Mouse (Mus musculus) olfactory bulb, adult 2 months (tissue): ENCODE data around the gene Hmgn3. TPM values are rescaled to one million over a fixed set of nuclear protein-coding genes. Genes with fewer than 3 reads are reported as not detected.

ENCODE experiments used
- H3K27ac ChIP-seq: fragments of 200-500 bp; 2 replicates; pipeline ENCODE4 v1.5.1; 2012; ENCODE audit warnings: low read depth, low read length; ENCODE audit not compliant: insufficient read depth
- H3K4me1 ChIP-seq: fragments of 200-500 bp; 2 replicates; pipeline ENCODE4 v1.6.1; 2012; ENCODE audit warnings: low read length; ENCODE audit not compliant: control insufficient read depth, insufficient read depth
- H3K4me3 ChIP-seq: fragments of 200-500 bp; 2 replicates; pipeline ENCODE4 v1.5.1; 2012; ENCODE audit warnings: mild to moderate bottlenecking, low read depth, low read length, moderate library complexity; ENCODE audit not compliant: insufficient read depth
- CTCF ChIP-seq: fragments of 200-500 bp; IDR thresholded peaks from 2 replicates; pipeline ENCODE4 v1.5.1; 2012; ENCODE audit warnings: low read depth, mild to moderate bottlenecking, low read length, moderate library complexity; ENCODE audit not compliant: insufficient read depth
- POLR2A ChIP-seq: fragments of 200-500 bp; IDR thresholded peaks from 2 replicates; pipeline ENCODE4 v1.6.1; 2012; ENCODE audit warnings: mild to moderate bottlenecking, low read depth, low read length, moderate library complexity; ENCODE audit not compliant: insufficient read depth
- WGBS: fragments of 180-500 bp; shearing (Covaris S2); methylation state at CpG from one replicate; pipeline ENCODE4 v1.1.7; 2018; 5-methylcytosine and 5-hydroxymethylcytosine counted together
- polyA plus RNA-seq: library from polyadenylated mRNA; stranded (reverse); fragments of >200 nt; gene quantifications from 2 replicates; pipeline ENCODE4 v1.2.4, GENCODE M21; 2012; ENCODE audit warnings: low replicate concordance; ENCODE audit not compliant: missing spikeins, insufficient read depth, insufficient read length

Gene Hmgn3
- polyA plus RNA-seq, 1 experiment: not detected

- peaks cover 2% of the 10 kb centered on the region; the same call in 1 of the 2 replicates for H3K4me1 ChIP-seq
- 22% methylated on average over 3 of the region's 3 CpGs for WGBS
Measured at GRCm38 (mm10) chr9:83103785-83104184, 42.7 kb downstream of the Hmgn3 start.

GRCm38 (mm10) chr9:83101691-83102090 is 44.8 kb downstream of the Hmgn3 start:
- H3K4me3 ChIP-seq: no peak overlapping the region
- no peak overlapping the region for H3K27ac ChIP-seq
- WGBS: 62% methylated on average over 3 of the region's 3 CpGs
- TF ChIP-seq CTCF (no peak), POLR2A (no peak)
- peaks cover 4% of the 10 kb centered on the region; the same call in 1 of the 2 replicates for H3K4me1 ChIP-seq

More at GRCm38 (mm10) chr9:83103785-83104184, 42.7 kb downstream of the Hmgn3 start:
- TF ChIP-seq CTCF (no peak), POLR2A (no peak)
- H3K4me3 ChIP-seq: no peak overlapping the region
- no peak overlapping the region for H3K27ac ChIP-seq

- Histone ChIP-seq H3K27ac (no peak overlapping the region), H3K4me3 (no peak overlapping the region), H3K4me1 (peaks cover 4% of the 10 kb centered on the region; the same call in 1 of the 2 replicates)
- 88% methylated on average over 3 of the region's 3 CpGs for WGBS
- no peak for TF ChIP-seq CTCF
- TF ChIP-seq POLR2A: no peak
Measured at GRCm38 (mm10) chr9:83100786-83101185, 45.7 kb downstream of the Hmgn3 start.

- peaks cover 4% of the 10 kb centered on the region; the same call in 1 of the 2 replicates for H3K4me1 ChIP-seq
- H3K27ac ChIP-seq: no peak overlapping the region
- 45% methylated on average over 12 of the region's 12 CpGs for WGBS
- H3K4me3 ChIP-seq: no peak overlapping the region
- TF ChIP-seq POLR2A: no peak
- no peak for TF ChIP-seq CTCF
Measured at GRCm38 (mm10) chr9:83098652-83099307, 47.7 kb downstream of the Hmgn3 start.

- WGBS: 56% methylated on average over 8 of the region's 8 CpGs
- H3K27ac ChIP-seq: no peak overlapping the region
- no peak overlapping the region for H3K4me3 ChIP-seq
- H3K4me1 ChIP-seq: peaks cover 4% of the 10 kb centered on the region; the same call in 1 of the 2 replicates
- no peak for TF ChIP-seq CTCF
- no peak for TF ChIP-seq POLR2A
Measured at GRCm38 (mm10) chr9:83097816-83098215, 48.7 kb downstream of the Hmgn3 start.

- WGBS: 64% methylated on average over 3 of the region's 3 CpGs
- Histone ChIP-seq H3K27ac (no peak overlapping the region), H3K4me3 (no peak overlapping the region), H3K4me1 (0 out of 2 replicates have a peak, but pooled peaks cover 2% of the 10 kb centered on the region)
- TF ChIP-seq CTCF: no peak
- no peak for TF ChIP-seq POLR2A
Measured at GRCm38 (mm10) chr9:83094649-83095336, 51.7 kb downstream of the Hmgn3 start.

GRCm38 (mm10) chr9:83083790-83084469 is 62.6 kb downstream of the Hmgn3 start:
- H3K27ac ChIP-seq: no peak overlapping the region
- TF ChIP-seq CTCF: no peak
- TF ChIP-seq POLR2A: no peak
- H3K4me3 ChIP-seq: no peak overlapping the region
- no peaks in the 10 kb centered on the region for H3K4me1 ChIP-seq
- WGBS: 75% methylated on average over 7 of the region's 7 CpGs

- no peak overlapping the region for H3K4me3 ChIP-seq
- H3K4me1 ChIP-seq: no peaks in the 10 kb centered on the region
- 66% methylated on average over 5 of the region's 5 CpGs for WGBS
- no peak overlapping the region for H3K27ac ChIP-seq
- TF ChIP-seq CTCF: no peak
- TF ChIP-seq POLR2A: no peak
Measured at GRCm38 (mm10) chr9:83083091-83083490, 63.4 kb downstream of the Hmgn3 start.

- WGBS: 74% methylated on average over 6 of the region's 6 CpGs
- Histone ChIP-seq H3K4me3 (no peak overlapping the region), H3K4me1 (no peaks in the 10 kb centered on the region), H3K27ac (no peak overlapping the region)
- TF ChIP-seq CTCF: no peak
- TF ChIP-seq POLR2A: no peak
Measured at GRCm38 (mm10) chr9:83082296-83082695, 64.2 kb downstream of the Hmgn3 start.
